Mouse (Mus musculus) heart, adult 2 months (tissue): ENCODE measurements around the gene Slco2b1. TPM values are rescaled to one million over a fixed set of nuclear protein-coding genes. Genes with fewer than 3 reads are reported as not detected.

Experiments used
- DNase-seq, 2 experiments: peaks; one replicate each; pipeline ENCODE4 v3.0.0; 2021
- H3K27ac ChIP-seq: fragments of 200-600 bp; 2 replicates; pipeline ENCODE4 v1.8.1; 2022
- H3K27me3 ChIP-seq: fragments of 200-500 bp; 2 replicates; pipeline ENCODE4 v1.6.1; 2012; ENCODE audit warnings: mild to moderate bottlenecking, low read length, inconsistent platforms, mixed read lengths; ENCODE audit not compliant: control insufficient read depth, insufficient read depth
- H3K36me3 ChIP-seq: fragments of 200-500 bp; 2 replicates; pipeline ENCODE4 v1.6.1; 2012; ENCODE audit warnings: low read length, inconsistent platforms; ENCODE audit not compliant: control insufficient read depth, insufficient read depth
- H3K4me1 ChIP-seq: fragments of 200-500 bp; 2 replicates; pipeline ENCODE4 v1.6.1; 2011; ENCODE audit warnings: low read length; ENCODE audit not compliant: control insufficient read depth, insufficient read depth
- H3K4me3 ChIP-seq: fragments of 200-600 bp; 2 replicates; pipeline ENCODE4 v1.8.1; 2022
- H3K79me2 ChIP-seq: fragments of 200-500 bp; replicated peaks from 2 replicates; pipeline ENCODE4 v1.6.1; 2012; ENCODE audit warnings: mild to moderate bottlenecking, inconsistent platforms, low read length, moderate library complexity, mixed read lengths; ENCODE audit not compliant: control insufficient read depth, insufficient read depth
- H3K9ac ChIP-seq: fragments of 200-500 bp; 2 replicates; pipeline ENCODE4 v1.6.1; 2012; ENCODE audit warnings: low read depth, mild to moderate bottlenecking, control low read depth, inconsistent platforms, low read length, mixed read lengths
- CTCF ChIP-seq: fragments of 200-600 bp; IDR thresholded peaks from 2 replicates; pipeline ENCODE4 v1.8.1; 2022; ENCODE audit warnings: antibody characterized with exemption, mild to moderate bottlenecking, moderate library complexity
- EP300 ChIP-seq: fragments of 200-500 bp; IDR thresholded peaks from 2 replicates; pipeline ENCODE4 v1.6.1; 2011; ENCODE audit warnings: low read depth, low read length, control low read depth; ENCODE audit not compliant: insufficient read depth
- POLR2A ChIP-seq: fragments of 200-500 bp; IDR thresholded peaks from 2 replicates; pipeline ENCODE4 v1.6.1; 2011; ENCODE audit warnings: mild to moderate bottlenecking, low read depth, low read length, control low read depth; ENCODE audit not compliant: insufficient read depth
- WGBS: fragments of 180-500 bp; shearing (Covaris S2); methylation state at CpG from one replicate; pipeline ENCODE4 v1.1.7; 2018; 5-methylcytosine and 5-hydroxymethylcytosine counted together
- intact Hi-C: fragments of 180-260 bp; cut with DNase I; formaldehyde crosslinking; loops from one replicate; pipeline ENCODE4 v1.15.1; 2025
- polyA plus RNA-seq: library from polyadenylated mRNA; depleted of rRNA; stranded (reverse); fragments of >200 nt; gene quantifications from 2 replicates; pipeline ENCODE4 v1.2.3, GENCODE M21; 2012
- total RNA-seq, 2 experiments: library from RNA; stranded (reverse); gene quantifications; 2 replicates each; pipeline ENCODE4 v1.2.3; 2021

Slco2b1 gene
- total and polyA plus RNA-seq, 3 experiments, result 8.5 to 11.7 (median 10.1) TPM

GRCm38 (mm10) chr7:99661071-99661470 lies 50.1 kb downstream of the Slco2b1 start:
- H3K27ac ChIP-seq, result no peak overlapping the region
- no peak overlapping the region for H3K9ac ChIP-seq
- intact Hi-C loops, result no loop called here
- peaks cover 18% of the 10 kb centered on the region for H3K4me1 ChIP-seq
- WGBS, result 91% methylated on average over 9 of the region's 9 CpGs
- peaks cover 6% of the 10 kb centered on the region for H3K36me3 ChIP-seq
- H3K79me2 ChIP-seq, result no peaks in the 10 kb centered on the region
- TF ChIP-seq CTCF, result no peak
- no peak for TF ChIP-seq POLR2A
- no peak for TF ChIP-seq EP300
- H3K4me3 ChIP-seq, result no peak overlapping the region
- no peaks in the 10 kb centered on the region for H3K27me3 ChIP-seq
- DNase-seq, result no peak

- intact Hi-C loops, result loop anchor here (1.0 kb wide), 3 partner anchors 34 to 139 kb away; no protein-coding TSS in a partner anchor
- peaks cover 5% of the 10 kb centered on the region for H3K4me1 ChIP-seq
- 43% methylated on average over 12 of the region's 12 CpGs for WGBS
- TF ChIP-seq POLR2A, result no peak
- peak; percentile 91 for TF ChIP-seq CTCF
- TF ChIP-seq EP300, result no peak
- H3K27me3 ChIP-seq, result no peaks in the 10 kb centered on the region
- H3K9ac ChIP-seq, result no peak overlapping the region
- no peaks in the 10 kb centered on the region for H3K79me2 ChIP-seq
- no peak overlapping the region for H3K27ac ChIP-seq
- H3K4me3 ChIP-seq, result no peak overlapping the region
- H3K36me3 ChIP-seq, result no peaks in the 10 kb centered on the region
- DNase-seq, result peak; percentile 79 to 87
Observed at GRCm38 (mm10) chr7:99659379-99660029, 51.6 kb downstream of the Slco2b1 start.

GRCm38 (mm10) chr7:99654244-99654643 lies 56.9 kb downstream of the Slco2b1 start:
- 49% methylated on average over 11 of the region's 11 CpGs for WGBS
- intact Hi-C loops, result no loop called here
- TF ChIP-seq POLR2A, result no peak
- TF ChIP-seq CTCF, result no peak
- no peak overlapping the region for H3K4me3 ChIP-seq
- DNase-seq, result no peak
- H3K27me3 ChIP-seq, result no peaks in the 10 kb centered on the region
- no peak overlapping the region for H3K27ac ChIP-seq
- no peaks in the 10 kb centered on the region for H3K79me2 ChIP-seq
- H3K9ac ChIP-seq, result no peak overlapping the region
- H3K4me1 ChIP-seq, result no peaks in the 10 kb centered on the region
- no peaks in the 10 kb centered on the region for H3K36me3 ChIP-seq

- intact Hi-C loops, result no loop called here
- no peak overlapping the region for H3K9ac ChIP-seq
- 57% methylated on average over 4 of the region's 4 CpGs for WGBS
Observed at GRCm38 (mm10) chr7:99649585-99649984, 61.6 kb downstream of the Slco2b1 start.

GRCm38 (mm10) chr7:99648623-99649022 lies 62.5 kb downstream of the Slco2b1 start:
- Histone ChIP-seq H3K79me2 (no peaks in the 10 kb centered on the region), H3K4me3 (no peak overlapping the region), H3K4me1 (no peaks in the 10 kb centered on the region), H3K36me3 (no peaks in the 10 kb centered on the region), H3K27me3 (no peaks in the 10 kb centered on the region), H3K27ac (no peak overlapping the region), H3K9ac (no peak overlapping the region)
- intact Hi-C loops, result no loop called here
- DNase-seq, result peak; percentile 69 to 76
- 2% methylated on average over 6 of the region's 6 CpGs for WGBS
- TF ChIP-seq POLR2A, result no peak
- no peak for TF ChIP-seq CTCF
- TF ChIP-seq EP300, result no peak

More at GRCm38 (mm10) chr7:99649585-99649984, 61.6 kb downstream of the Slco2b1 start:
- DNase-seq, result no peak
- H3K4me3 ChIP-seq, result no peak overlapping the region
- no peaks in the 10 kb centered on the region for H3K79me2 ChIP-seq
- H3K27me3 ChIP-seq, result no peaks in the 10 kb centered on the region
- no peaks in the 10 kb centered on the region for H3K36me3 ChIP-seq
- TF ChIP-seq POLR2A (no peak), CTCF (no peak), EP300 (no peak)
- no peak overlapping the region for H3K27ac ChIP-seq
- no peaks in the 10 kb centered on the region for H3K4me1 ChIP-seq

- H3K27ac ChIP-seq, result no peak overlapping the region
- no peaks in the 10 kb centered on the region for H3K27me3 ChIP-seq
- no peak overlapping the region for H3K9ac ChIP-seq
- H3K36me3 ChIP-seq, result no peaks in the 10 kb centered on the region
- no peaks in the 10 kb centered on the region for H3K4me1 ChIP-seq
- no peaks in the 10 kb centered on the region for H3K79me2 ChIP-seq
- 77% methylated on average over 7 of the region's 7 CpGs for WGBS
- no peak for DNase-seq
- intact Hi-C loops, result no loop called here
- H3K4me3 ChIP-seq, result no peak overlapping the region
- TF ChIP-seq CTCF (no peak), EP300 (no peak), POLR2A (no peak)
Observed at GRCm38 (mm10) chr7:99644701-99645100, 66.4 kb downstream of the Slco2b1 start.
